Mouse (Mus musculus) erythroblast, embryonic 14.5 days (primary cell): ENCODE measurements around the gene Gm765. TPM values are rescaled to one million over a fixed set of nuclear protein-coding genes. Genes with fewer than 3 reads are reported as not detected.

Experiments
- H3K27me3 ChIP-seq: 2 replicates; pipeline ENCODE4 v1.6.1; 2012; ENCODE audit warnings: inconsistent platforms; ENCODE audit not compliant: control insufficient read depth
- H3K36me3 ChIP-seq: 2 replicates; pipeline ENCODE4 v1.6.1; 2012; ENCODE audit warnings: mild to moderate bottlenecking, inconsistent platforms; ENCODE audit not compliant: control insufficient read depth
- H3K4me1 ChIP-seq: 2 replicates; pipeline ENCODE4 v1.6.1; 2012; ENCODE audit warnings: inconsistent platforms; ENCODE audit not compliant: control insufficient read depth
- H3K4me3 ChIP-seq: replicated peaks from 2 replicates; pipeline ENCODE3; 2012; ENCODE audit warnings: moderate library complexity, mild to moderate bottlenecking, inconsistent platforms
- H3K9me3 ChIP-seq: 2 replicates; pipeline ENCODE4 v1.6.1; 2012; ENCODE audit warnings: low read length, inconsistent platforms, mixed read lengths; ENCODE audit not compliant: control insufficient read depth
- GATA1 ChIP-seq: IDR thresholded peaks from 2 replicates; pipeline ENCODE4 v1.6.1; 2012; ENCODE audit warnings: low read length, inconsistent platforms, mixed read lengths
- TAL1 ChIP-seq: IDR thresholded peaks from 3 replicates; pipeline ENCODE4 v1.6.1; 2012; ENCODE audit warnings: low read length, inconsistent platforms, mixed read lengths
- polyA plus RNA-seq: library from polyadenylated mRNA; stranded (reverse); fragments of >175 nt; gene quantifications from 2 replicates; pipeline ENCODE4 v1.2.3, GENCODE M21; 2012

Gene Gm765
- polyA plus RNA-seq, 1 experiment: not detected

DNA sequence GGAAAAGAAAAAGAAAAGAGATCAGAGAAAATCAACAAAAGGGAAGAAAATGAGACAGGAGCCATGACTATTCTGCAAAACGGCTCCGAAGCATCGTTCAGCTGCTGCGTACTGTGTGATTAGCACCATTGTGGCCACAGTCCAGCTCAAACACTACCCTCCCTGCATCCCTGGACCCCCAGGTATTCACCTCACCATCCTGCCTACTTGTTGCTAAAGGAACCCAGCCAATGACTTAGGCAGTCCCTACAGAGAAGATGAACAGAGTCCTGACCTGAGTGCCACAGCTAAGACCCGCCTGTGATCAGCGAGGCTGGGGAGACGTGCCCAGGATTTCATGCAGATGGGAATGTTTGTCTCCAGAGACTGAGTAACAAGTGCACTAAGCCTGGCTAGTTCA, 35.4 kb downstream of the Gm765 start:
- TF ChIP-seq TAL1 (no peak), GATA1 (no peak)
- Histone ChIP-seq H3K36me3 (no peaks in the 10 kb centered on the region), H3K27me3 (no peaks in the 10 kb centered on the region), H3K9me3 (peaks cover 9% of the 10 kb centered on the region), H3K4me3 (no peak overlapping the region), H3K4me1 (no peaks in the 10 kb centered on the region)

DNA sequence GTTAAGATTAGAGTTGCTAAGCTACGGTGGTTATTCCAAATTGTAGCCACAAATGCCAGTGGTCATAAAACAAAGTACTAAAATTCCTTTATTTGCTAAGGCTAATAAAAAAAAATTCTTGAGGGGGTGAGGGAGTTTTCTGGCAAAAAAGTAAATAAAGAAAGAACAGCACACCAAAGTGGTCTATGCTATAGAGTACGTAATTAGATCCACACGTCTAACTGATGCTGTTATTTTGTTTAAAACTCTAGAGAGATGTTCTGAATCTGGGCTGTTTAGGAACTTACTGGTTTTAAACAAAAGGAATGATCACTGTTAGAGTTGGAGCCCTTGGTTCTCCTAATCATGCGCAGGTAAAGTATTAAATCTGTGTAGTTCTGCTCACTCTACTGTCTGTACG, 50.5 kb downstream of the Gm765 start:
- Histone ChIP-seq H3K27me3 (no peaks in the 10 kb centered on the region), H3K4me1 (no peaks in the 10 kb centered on the region), H3K4me3 (no peak overlapping the region), H3K9me3 (no peaks in the 10 kb centered on the region), H3K36me3 (no peaks in the 10 kb centered on the region)
- TF ChIP-seq GATA1 (no peak), TAL1 (no peak)

DNA sequence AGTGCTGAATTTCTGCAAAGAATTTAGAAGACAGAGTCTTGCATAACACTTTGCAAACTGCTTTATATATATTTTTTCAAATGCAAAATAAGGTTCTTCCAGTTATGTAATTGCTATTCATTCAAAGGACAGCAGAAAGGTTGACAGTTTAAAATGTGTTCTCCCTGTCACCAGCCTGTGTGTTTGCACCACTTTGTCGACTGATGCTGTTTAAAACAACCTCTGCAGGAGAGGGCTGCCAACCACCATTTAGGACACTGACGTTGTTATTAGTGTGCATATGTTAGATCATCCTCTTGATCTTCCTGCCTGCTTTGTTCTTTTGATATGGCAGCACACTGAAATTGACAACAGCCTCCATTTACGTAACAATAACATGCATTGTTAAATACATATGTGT, 54.2 kb downstream of the Gm765 start:
- TF ChIP-seq GATA1 (no peak), TAL1 (no peak)
- Histone ChIP-seq H3K4me3 (no peak overlapping the region), H3K36me3 (no peaks in the 10 kb centered on the region), H3K4me1 (no peaks in the 10 kb centered on the region), H3K9me3 (no peaks in the 10 kb centered on the region), H3K27me3 (no peaks in the 10 kb centered on the region)

DNA sequence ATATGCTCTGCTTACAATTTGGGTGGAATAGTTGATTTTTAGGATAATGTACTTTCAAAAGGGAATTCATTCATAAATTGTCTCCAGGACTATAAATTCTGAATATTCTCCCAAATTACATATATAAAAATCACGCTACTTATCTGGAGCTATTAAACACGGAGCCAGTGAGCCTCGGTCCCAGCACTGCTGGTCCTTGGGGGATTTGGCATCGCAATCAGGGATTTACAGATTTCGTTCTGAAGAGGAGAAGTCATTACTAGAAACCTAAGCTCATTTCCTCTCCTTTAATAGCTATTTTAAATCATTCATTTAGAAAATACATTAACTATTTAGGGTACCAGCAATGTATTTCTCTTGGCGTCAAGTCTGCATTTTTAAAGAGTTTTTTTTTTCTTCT, 55.0 kb downstream of the Gm765 start:
- H3K4me1 ChIP-seq: no peaks in the 10 kb centered on the region
- no peaks in the 10 kb centered on the region for H3K36me3 ChIP-seq
- no peak overlapping the region for H3K4me3 ChIP-seq
- H3K27me3 ChIP-seq: no peaks in the 10 kb centered on the region
- no peak for TF ChIP-seq GATA1
- TF ChIP-seq TAL1: no peak
- no peaks in the 10 kb centered on the region for H3K9me3 ChIP-seq

DNA sequence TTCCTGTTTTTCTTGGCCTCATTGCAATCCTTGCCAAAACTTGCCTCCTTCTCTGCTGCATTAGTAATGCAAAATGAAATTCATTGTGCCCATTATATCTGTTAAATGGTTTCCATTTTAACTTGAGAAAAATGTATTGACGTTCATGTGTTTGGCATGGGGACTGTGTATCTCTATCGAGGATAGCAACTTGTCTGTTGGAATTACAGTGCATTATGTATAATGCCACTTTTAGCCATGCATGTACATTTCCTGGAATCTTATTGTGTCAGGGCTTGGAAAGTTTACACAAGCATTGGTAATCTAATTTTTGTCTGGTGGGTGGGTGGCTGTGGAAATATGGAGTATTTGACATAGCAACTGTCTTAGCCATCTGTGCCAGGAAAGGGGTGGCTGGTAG, 57.4 kb downstream of the Gm765 start:
- H3K9me3 ChIP-seq: no peaks in the 10 kb centered on the region
- H3K36me3 ChIP-seq: no peaks in the 10 kb centered on the region
- no peak overlapping the region for H3K4me3 ChIP-seq
- no peaks in the 10 kb centered on the region for H3K4me1 ChIP-seq
- no peak for TF ChIP-seq GATA1
- no peak for TF ChIP-seq TAL1
- no peaks in the 10 kb centered on the region for H3K27me3 ChIP-seq

DNA sequence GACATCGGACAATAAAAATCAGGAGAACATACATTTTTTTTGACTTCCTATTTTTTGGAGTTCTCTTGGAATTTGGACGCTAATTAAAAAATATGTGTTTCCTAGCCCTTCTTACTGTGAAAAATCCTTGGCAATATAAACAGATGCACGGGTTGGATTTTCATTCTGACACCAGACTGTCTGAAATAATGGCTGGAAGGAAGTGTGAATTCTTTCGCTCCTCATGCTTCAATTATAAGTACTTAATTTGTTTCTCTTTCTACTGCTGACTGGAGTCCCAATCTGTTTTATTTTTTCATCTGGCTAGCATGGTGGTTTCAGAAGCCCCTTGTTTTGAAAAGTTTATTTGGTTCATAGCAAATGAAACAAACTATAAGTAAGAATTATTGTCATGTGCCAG, 59.8 kb downstream of the Gm765 start:
- H3K4me1 ChIP-seq: no peaks in the 10 kb centered on the region
- no peak overlapping the region for H3K4me3 ChIP-seq
- no peaks in the 10 kb centered on the region for H3K36me3 ChIP-seq
- no peaks in the 10 kb centered on the region for H3K9me3 ChIP-seq
- TF ChIP-seq TAL1 (no peak), GATA1 (no peak)
- H3K27me3 ChIP-seq: no peaks in the 10 kb centered on the region

DNA sequence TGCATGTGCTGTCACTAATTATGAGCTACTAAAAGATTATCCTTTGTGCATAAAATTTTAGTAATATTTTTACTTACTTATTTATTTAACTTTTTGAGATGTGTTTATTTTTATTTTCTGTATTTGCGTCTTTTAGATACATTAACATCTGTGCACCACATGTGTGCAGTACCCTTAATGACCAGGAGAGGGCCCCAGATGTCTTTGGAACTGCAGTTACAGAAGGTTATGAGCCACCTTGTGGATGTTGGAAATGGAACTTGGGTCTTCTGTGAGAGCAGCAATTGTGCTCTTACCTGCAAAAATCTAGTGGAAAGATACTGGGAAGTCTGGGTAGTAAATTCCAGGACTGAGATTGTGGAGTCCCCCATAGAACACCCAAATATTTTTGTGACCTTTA, 71.0 kb downstream of the Gm765 start:
- TF ChIP-seq GATA1 (no peak), TAL1 (no peak)
- Histone ChIP-seq H3K36me3 (no peaks in the 10 kb centered on the region), H3K9me3 (peaks cover 3% of the 10 kb centered on the region), H3K4me3 (no peak overlapping the region), H3K27me3 (no peaks in the 10 kb centered on the region), H3K4me1 (no peaks in the 10 kb centered on the region)

DNA sequence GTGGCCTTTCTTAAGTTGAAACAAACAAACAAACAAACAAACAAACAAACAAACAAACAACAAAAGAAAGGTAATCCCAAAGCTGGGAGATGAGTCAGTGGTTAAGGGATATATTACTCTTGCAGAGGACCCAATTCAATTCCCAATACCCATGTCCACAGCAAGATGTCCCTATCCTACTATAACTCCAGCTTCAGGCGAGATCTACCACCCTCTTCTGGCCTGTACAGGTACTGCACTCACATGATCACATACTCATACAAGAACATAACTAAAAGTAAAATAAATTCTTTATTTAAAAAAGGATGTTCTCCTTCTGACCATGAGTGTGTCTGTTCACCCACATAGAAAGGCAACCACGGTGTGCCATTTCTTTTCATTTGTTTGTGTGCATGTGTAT, 79.6 kb downstream of the Gm765 start:
- Histone ChIP-seq H3K4me3 (no peak overlapping the region), H3K36me3 (no peaks in the 10 kb centered on the region), H3K27me3 (no peaks in the 10 kb centered on the region), H3K9me3 (peaks cover 12% of the 10 kb centered on the region), H3K4me1 (no peaks in the 10 kb centered on the region)
- TF ChIP-seq TAL1: no peak

DNA sequence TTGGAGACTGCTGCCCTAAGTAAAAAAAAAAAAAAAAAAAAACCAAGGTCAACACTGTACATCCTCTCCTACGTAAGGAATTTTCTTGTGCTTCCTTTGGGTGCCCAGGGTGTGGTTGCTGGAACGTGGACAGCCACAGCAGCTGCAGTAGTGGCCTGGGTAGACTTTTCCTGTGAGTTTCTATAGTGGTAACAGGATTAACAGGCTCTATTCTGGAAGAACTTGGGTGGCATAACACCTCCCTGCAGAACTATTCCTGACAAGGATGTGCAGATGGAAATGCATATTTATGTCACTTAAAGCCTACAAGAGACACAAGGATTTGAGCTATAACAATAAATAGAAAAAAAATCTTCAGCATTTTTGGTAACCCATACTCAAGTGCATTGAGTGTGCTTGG, 83.5 kb downstream of the Gm765 start:
- H3K4me1 ChIP-seq: no peaks in the 10 kb centered on the region
- H3K36me3 ChIP-seq: no peaks in the 10 kb centered on the region
- no peak overlapping the region for H3K4me3 ChIP-seq
- no peaks in the 10 kb centered on the region for H3K27me3 ChIP-seq
- H3K9me3 ChIP-seq: peaks cover 12% of the 10 kb centered on the region
- TF ChIP-seq TAL1 (no peak), GATA1 (no peak)

DNA sequence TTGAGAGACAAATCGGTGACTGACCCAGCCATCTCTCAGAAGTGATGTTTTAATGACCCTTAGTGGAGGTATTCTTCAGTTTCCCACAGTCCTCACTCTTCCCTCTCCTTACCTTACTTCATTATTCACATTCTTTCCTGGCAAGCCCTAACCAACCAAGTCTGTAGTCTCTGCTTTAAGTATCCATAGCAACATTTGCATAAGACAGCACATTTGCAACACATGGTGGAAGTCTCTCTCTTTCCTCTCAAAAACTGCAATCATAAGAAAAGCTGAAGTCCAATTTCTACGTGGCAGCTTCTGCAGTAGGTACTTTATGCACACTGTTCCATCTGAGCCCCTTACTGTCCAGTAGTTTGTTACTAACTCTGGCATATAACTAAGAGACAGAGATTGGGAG, 96.1 kb downstream of the Gm765 start:
- Histone ChIP-seq H3K4me1 (no peaks in the 10 kb centered on the region), H3K36me3 (no peaks in the 10 kb centered on the region), H3K27me3 (no peaks in the 10 kb centered on the region), H3K4me3 (no peak overlapping the region), H3K9me3 (no peaks in the 10 kb centered on the region)
- no peak for TF ChIP-seq GATA1
- TF ChIP-seq TAL1: no peak
